Mouse (Mus musculus): ENCODE results near the gene Gemin2. TPM values are rescaled to one million over a fixed set of nuclear protein-coding genes. Genes with fewer than 3 reads are reported as not detected.
"Not testable (repeated sequence)": the region's sequence is repeated elsewhere in the genome, so short reads cannot be mapped to it uniquely, and the experiment has no call there.

Gemin2 gene
- polyA plus RNA-seq, 1 experiment from 2014 or later: 29.7 TPM

GRCm38 (mm10) chr12:59052470-59052869 lies 39.3 kb downstream of the Gemin2 start:
- Histone ChIP-seq H3K4me3 (ENCODE audit: low read length) (no peak overlapping the region), H3K27ac (ENCODE audit: low read depth, low read length) (no peak overlapping the region), H3K36me3 (ENCODE audit: control insufficient read depth, insufficient read depth, low read length) (peaks cover 31% of the 10 kb centered on the region; the same call in 1 of the 2 replicates)

DNA sequence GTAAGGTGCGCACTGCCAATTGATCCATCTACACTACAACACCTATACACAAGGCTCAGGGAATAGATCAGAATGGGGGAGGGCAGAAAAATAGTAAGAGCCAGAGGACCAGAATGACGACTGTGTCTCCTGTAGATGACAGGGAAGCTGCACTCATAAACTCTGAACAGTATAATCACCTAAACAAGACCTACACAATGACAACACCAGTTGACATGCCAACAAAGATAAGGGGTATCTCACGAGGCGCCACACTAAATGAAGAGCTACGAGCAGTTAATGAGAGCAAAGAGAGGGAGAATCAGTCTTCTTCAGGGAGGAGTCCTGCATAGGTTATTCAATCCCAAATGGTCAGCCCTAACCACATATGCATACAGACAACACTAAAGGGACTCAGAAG lies 40.0 kb downstream of the Gemin2 start:
- Histone ChIP-seq H3K4me2 (replicated peaks; ENCODE audit: low read depth, low read length) (no peak overlapping the region), H3K9ac (ENCODE audit: low read depth, low read length) (no peak overlapping the region), H3K9me3 (ENCODE audit: control insufficient read depth, low read length) (no peaks in the 10 kb centered on the region), H3K36me3 (ENCODE audit: control insufficient read depth, insufficient read depth, low read length) (peaks cover 26% of the 10 kb centered on the region; the same call in 1 of the 2 replicates), H3K4me3 (ENCODE audit: low read length) (no peak overlapping the region), H3K27me3 (ENCODE audit: control insufficient read depth, insufficient read depth, low read length) (no peaks in the 10 kb centered on the region), H3K4me1 (ENCODE audit: control insufficient read depth, insufficient read depth, low read length) (no peaks in the 10 kb centered on the region), H3K27ac (ENCODE audit: low read depth, low read length) (no peak overlapping the region)
- no peak for ATAC-seq (ENCODE audit: low FRiP score, low TSS enrichment)
- WGBS: 95% methylated on average over 5 of the region's 5 CpGs

More at GRCm38 (mm10) chr12:59052470-59052869, 39.3 kb downstream of the Gemin2 start:
- Histone ChIP-seq H3K4me1 (ENCODE audit: control insufficient read depth, insufficient read depth, low read length) (no peaks in the 10 kb centered on the region), H3K27me3 (ENCODE audit: control insufficient read depth, insufficient read depth, low read length) (no peaks in the 10 kb centered on the region), H3K4me2 (replicated peaks; ENCODE audit: low read depth, low read length) (no peak overlapping the region), H3K9ac (ENCODE audit: low read depth, low read length) (no peak overlapping the region), H3K9me3 (ENCODE audit: control insufficient read depth, low read length) (no peaks in the 10 kb centered on the region)
- 91% methylated on average over 3 of the region's 3 CpGs for WGBS
- ATAC-seq (ENCODE audit: low FRiP score, low TSS enrichment): no peak

DNA sequence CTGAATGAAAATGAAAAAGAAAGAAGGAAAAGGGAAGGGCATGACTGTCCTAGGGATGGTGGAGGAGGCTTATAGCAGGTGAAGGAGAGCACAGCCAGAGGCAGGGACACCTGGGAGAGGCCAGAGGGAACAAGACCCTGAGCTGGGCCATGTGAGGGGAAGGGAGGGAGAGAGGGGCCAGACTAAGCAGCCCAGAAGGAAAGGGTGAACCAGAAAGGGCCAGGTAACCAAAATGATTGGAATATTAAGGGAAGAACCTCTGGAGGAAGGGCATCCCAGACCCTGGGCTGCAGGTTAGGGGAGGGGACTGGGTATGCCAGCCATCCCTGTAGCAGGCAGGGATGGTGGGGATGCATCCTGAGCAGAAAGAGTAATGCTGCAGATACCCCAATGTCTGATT lies 40.8 kb downstream of the Gemin2 start:
- H3K36me3 ChIP-seq (ENCODE audit: control insufficient read depth, insufficient read depth, low read length): peaks cover 18% of the 10 kb centered on the region; the same call in 1 of the 2 replicates
- H3K4me2 ChIP-seq (replicated peaks; ENCODE audit: low read depth, low read length): no peak overlapping the region

GRCm38 (mm10) chr12:59055196-59055850 lies 42.1 kb downstream of the Gemin2 start:
- Histone ChIP-seq H3K4me2 (replicated peaks; ENCODE audit: low read depth, low read length) (no peak overlapping the region), H3K4me3 (ENCODE audit: low read length) (no peak overlapping the region), H3K4me1 (ENCODE audit: control insufficient read depth, insufficient read depth, low read length) (peaks cover 12% of the 10 kb centered on the region; the same call in 1 of the 2 replicates), H3K36me3 (ENCODE audit: control insufficient read depth, insufficient read depth, low read length) (peaks cover 10% of the 10 kb centered on the region; the same call in 1 of the 2 replicates), H3K9ac (ENCODE audit: low read depth, low read length) (no peak overlapping the region), H3K27me3 (ENCODE audit: control insufficient read depth, insufficient read depth, low read length) (no peaks in the 10 kb centered on the region), H3K9me3 (ENCODE audit: control insufficient read depth, low read length) (no peaks in the 10 kb centered on the region), H3K27ac (ENCODE audit: low read depth, low read length) (no peak overlapping the region)
- WGBS: 75% methylated on average over 4 of the region's 4 CpGs
- no peak for ATAC-seq (ENCODE audit: low FRiP score, low TSS enrichment)

More for the DNA sequence above, 40.8 kb downstream of the Gemin2 start:
- Histone ChIP-seq H3K4me1 (ENCODE audit: control insufficient read depth, insufficient read depth, low read length) (peaks cover under 1% of the 10 kb centered on the region; the same call in 1 of the 2 replicates), H3K27ac (ENCODE audit: low read depth, low read length) (no peak overlapping the region), H3K9ac (ENCODE audit: low read depth, low read length) (no peak overlapping the region), H3K27me3 (ENCODE audit: control insufficient read depth, insufficient read depth, low read length) (no peaks in the 10 kb centered on the region), H3K9me3 (ENCODE audit: control insufficient read depth, low read length) (no peaks in the 10 kb centered on the region), H3K4me3 (ENCODE audit: low read length) (no peak overlapping the region)
- ATAC-seq (ENCODE audit: low FRiP score, low TSS enrichment): no peak

- H3K27me3 ChIP-seq (ENCODE audit: control insufficient read depth, insufficient read depth, low read length): no peaks in the 10 kb centered on the region
- H3K9ac ChIP-seq (ENCODE audit: low read depth, low read length): no peak overlapping the region
- no peak for ATAC-seq (ENCODE audit: low FRiP score, low TSS enrichment)
- H3K4me1 ChIP-seq (ENCODE audit: control insufficient read depth, insufficient read depth, low read length): peaks cover 13% of the 10 kb centered on the region; the same call in 1 of the 2 replicates
- no peak overlapping the region for H3K4me3 ChIP-seq (ENCODE audit: low read length)
- WGBS: 98% methylated on average over 11 of the region's 11 CpGs
- H3K27ac ChIP-seq (ENCODE audit: low read depth, low read length): no peak overlapping the region
- no peak overlapping the region for H3K4me2 ChIP-seq (replicated peaks; ENCODE audit: low read depth, low read length)
- H3K36me3 ChIP-seq (ENCODE audit: control insufficient read depth, insufficient read depth, low read length): peaks cover 10% of the 10 kb centered on the region; the same call in 1 of the 2 replicates
- no peaks in the 10 kb centered on the region for H3K9me3 ChIP-seq (ENCODE audit: control insufficient read depth, low read length)
These were observed 43.0 kb downstream of the Gemin2 start for GRCm38 (mm10) chr12:59056222-59056621.

DNA sequence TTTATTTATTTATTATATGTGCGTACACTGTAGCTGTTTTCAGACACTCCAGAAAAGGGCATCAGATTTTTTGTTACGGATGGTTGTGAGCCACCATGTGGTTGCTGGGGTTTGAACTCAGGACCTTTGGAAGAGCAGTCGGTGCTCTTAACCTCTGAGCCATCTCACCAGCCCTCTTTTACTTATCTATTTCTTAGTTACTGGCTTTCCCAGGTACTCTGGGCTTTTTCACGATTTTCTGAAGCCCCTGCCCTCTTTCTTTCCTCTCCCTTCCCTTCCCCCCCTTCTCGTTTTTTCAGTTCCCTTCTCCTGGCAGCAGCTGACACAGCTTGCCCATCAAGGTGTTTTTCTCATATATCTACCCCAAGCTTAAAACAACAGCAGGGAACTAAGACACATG lies 45.0 kb downstream of the Gemin2 start:
- not testable (repeated sequence) for ATAC-seq (ENCODE audit: low FRiP score, low TSS enrichment)
- WGBS: 89% methylated on average over 5 of the region's 5 CpGs

DNA sequence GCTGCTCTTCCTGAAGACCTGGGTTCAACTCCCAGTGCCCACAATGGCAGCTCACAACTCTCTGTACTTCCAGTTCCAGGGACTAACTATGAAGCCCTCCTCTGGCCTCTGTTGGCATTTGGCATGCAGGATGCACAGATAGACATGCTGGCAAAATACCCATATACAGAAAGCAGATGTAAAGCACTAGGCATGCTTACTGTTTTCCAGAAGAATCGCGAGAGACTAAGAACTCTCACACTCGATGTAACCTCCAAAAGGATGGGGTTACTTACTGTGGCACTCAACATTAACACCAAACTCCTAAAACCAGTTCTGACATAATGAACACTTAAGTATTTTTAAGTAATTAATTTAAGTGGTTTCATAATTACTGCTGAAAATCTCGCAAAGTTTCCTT lies 47.1 kb downstream of the Gemin2 start:
- Histone ChIP-seq H3K36me3 (ENCODE audit: control insufficient read depth, insufficient read depth, low read length) (peaks cover 9% of the 10 kb centered on the region; the same call in 1 of the 2 replicates), H3K27me3 (ENCODE audit: control insufficient read depth, insufficient read depth, low read length) (no peaks in the 10 kb centered on the region), H3K9me3 (ENCODE audit: control insufficient read depth, low read length) (no peaks in the 10 kb centered on the region), H3K4me2 (replicated peaks; ENCODE audit: low read depth, low read length) (peak overlapping the region; percentile 66), H3K9ac (ENCODE audit: low read depth, low read length) (peak overlapping the region; percentile 89), H3K4me1 (ENCODE audit: control insufficient read depth, insufficient read depth, low read length) (peaks cover 13% of the 10 kb centered on the region; the same call in 1 of the 2 replicates), H3K27ac (ENCODE audit: low read depth, low read length) (peak overlapping the region; percentile 85; the same call in 1 of the 2 replicates), H3K4me3 (ENCODE audit: low read length) (peak overlapping the region; percentile 83)
- ATAC-seq (ENCODE audit: low FRiP score, low TSS enrichment): no peak
- 55% methylated on average over 4 of the region's 4 CpGs for whole genome bisulfite sequencing

More for the DNA sequence above, 45.0 kb downstream of the Gemin2 start:
- not testable (repeated sequence) for H3K27ac ChIP-seq (ENCODE audit: low read depth, low read length); H3K4me2 ChIP-seq (replicated peaks; ENCODE audit: low read depth, low read length); H3K27me3 ChIP-seq (ENCODE audit: control insufficient read depth, insufficient read depth, low read length); H3K9ac ChIP-seq (ENCODE audit: low read depth, low read length); H3K4me3 ChIP-seq (ENCODE audit: low read length); H3K9me3 ChIP-seq (ENCODE audit: control insufficient read depth, low read length)
- H3K36me3 ChIP-seq (ENCODE audit: control insufficient read depth, insufficient read depth, low read length): peaks cover 10% of the 10 kb centered on the region; the same call in 1 of the 2 replicates
- H3K4me1 ChIP-seq (ENCODE audit: control insufficient read depth, insufficient read depth, low read length): peaks cover 13% of the 10 kb centered on the region; the same call in 1 of the 2 replicates

GRCm38 (mm10) chr12:59060993-59061595 lies 47.9 kb downstream of the Gemin2 start, which contains the start of gene Trappc6b:
Trappc6b (minus strand) TSS chr12:59061472.
- Histone ChIP-seq H3K9ac (ENCODE audit: low read depth, low read length) (peak within 1 kb of the TSS; percentile 89), H3K36me3 (ENCODE audit: control insufficient read depth, insufficient read depth, low read length) (peaks cover 5% of the 10 kb centered on the region; the same call in 1 of the 2 replicates), H3K4me2 (replicated peaks; ENCODE audit: low read depth, low read length) (peak within 1 kb of the TSS; percentile 66), H3K4me3 (ENCODE audit: low read length) (peak within 1 kb of the TSS; percentile 83), H3K27ac (ENCODE audit: low read depth, low read length) (peak within 1 kb of the TSS; percentile 85), H3K9me3 (ENCODE audit: control insufficient read depth, low read length) (no peaks in the 10 kb centered on the region), H3K4me1 (ENCODE audit: control insufficient read depth, insufficient read depth, low read length) (peaks cover 13% of the 10 kb centered on the region; the same call in 1 of the 2 replicates), H3K27me3 (ENCODE audit: control insufficient read depth, insufficient read depth, low read length) (no peaks in the 10 kb centered on the region)
- ATAC-seq (ENCODE audit: low FRiP score, low TSS enrichment): peak; percentile 98
- under 1% methylated on average over 49 of the region's 49 CpGs for WGBS

GRCm38 (mm10) chr12:59064837-59065236 lies 51.6 kb downstream of the Gemin2 start:
- Histone ChIP-seq H3K9me3 (ENCODE audit: control insufficient read depth, low read length) (no peaks in the 10 kb centered on the region), H3K4me1 (ENCODE audit: control insufficient read depth, insufficient read depth, low read length) (peaks cover 8% of the 10 kb centered on the region; the same call in 1 of the 2 replicates), H3K36me3 (ENCODE audit: control insufficient read depth, insufficient read depth, low read length) (peaks cover 19% of the 10 kb centered on the region), H3K4me2 (replicated peaks; ENCODE audit: low read depth, low read length) (no peak overlapping the region), H3K27ac (ENCODE audit: low read depth, low read length) (no peak overlapping the region), H3K4me3 (ENCODE audit: low read length) (no peak overlapping the region), H3K27me3 (ENCODE audit: control insufficient read depth, insufficient read depth, low read length) (no peaks in the 10 kb centered on the region), H3K9ac (ENCODE audit: low read depth, low read length) (no peak overlapping the region)
- ATAC-seq (ENCODE audit: low FRiP score, low TSS enrichment): no peak
- WGBS: 85% methylated on average over 8 of the region's 8 CpGs
